Mouse (Mus musculus): ENCODE data around the gene Magi3.

- TF ChIP-seq CTCF (conservative IDR thresholded peaks at IDR 0.05; ENCODE audit: low read length): peak; percentile 31
- TF ChIP-seq NANOG (IDR thresholded peaks at IDR 0.05; ENCODE audit: borderline replicate concordance, low read length): no peak
- no peak for TF ChIP-seq POU5F1 (IDR thresholded peaks at IDR 0.05; ENCODE audit: borderline replicate concordance, low read length)
Observed at GRCm38 (mm10) chr3:104078725-104079124, 141.4 kb downstream of the Magi3 start.
